Mouse (Mus musculus) midbrain, embryonic 16.5 days (tissue): ENCODE results near the gene Ikzf4. TPM values are rescaled to one million over a fixed set of nuclear protein-coding genes. Genes with fewer than 3 reads are reported as not detected.

Experiments used
- ATAC-seq: fragments of 200-750 bp; cut with Nextera tagmentation; 2 replicates; pipeline ENCODE4 v1.8.0; 2017; ENCODE audit warnings: moderate TSS enrichment
- H3K27ac ChIP-seq: fragments of 300-500 bp; sonication (generic); 2 replicates; pipeline ENCODE4 v1.5.1; 2014; ENCODE audit warnings: mild to moderate bottlenecking, low read length, mixed read lengths
- H3K27me3 ChIP-seq: fragments of 300-500 bp; sonication (generic); 2 replicates; pipeline ENCODE4 v1.6.1; 2014; ENCODE audit warnings: low read depth, low read length, mixed read lengths; ENCODE audit not compliant: control insufficient read depth, insufficient read depth
- H3K36me3 ChIP-seq: fragments of 300-500 bp; sonication (generic); 2 replicates; pipeline ENCODE4 v1.6.1; 2014; ENCODE audit warnings: mild to moderate bottlenecking, low read length, moderate library complexity, mixed read lengths; ENCODE audit not compliant: control insufficient read depth, insufficient read depth
- H3K4me1 ChIP-seq: fragments of 300-500 bp; sonication (generic); 2 replicates; pipeline ENCODE4 v1.6.1; 2014; ENCODE audit warnings: mild to moderate bottlenecking, low read length, mixed read lengths; ENCODE audit not compliant: control insufficient read depth, insufficient read depth
- H3K4me2 ChIP-seq: fragments of 300-500 bp; sonication (generic); 2 replicates; pipeline ENCODE4 v1.6.1; 2014; ENCODE audit warnings: mild to moderate bottlenecking, low read length, mixed read lengths
- H3K4me3 ChIP-seq: fragments of 300-500 bp; sonication (generic); 2 replicates; pipeline ENCODE4 v1.5.1; 2014; ENCODE audit warnings: low read depth, mild to moderate bottlenecking, low read length, moderate library complexity, mixed read lengths
- H3K9ac ChIP-seq: fragments of 300-500 bp; sonication (generic); 2 replicates; pipeline ENCODE4 v1.6.1; 2014; ENCODE audit warnings: low read depth, low read length, mixed read lengths
- H3K9me3 ChIP-seq: fragments of 300-500 bp; sonication (generic); replicated peaks from 2 replicates; pipeline ENCODE4 v1.6.1; 2014; ENCODE audit warnings: mild to moderate bottlenecking, low read length, mixed read lengths; ENCODE audit not compliant: control insufficient read depth, poor library complexity, severe bottlenecking
- WGBS: fragments of 180-500 bp; shearing (Covaris S2); extraction: QIAGEN DNeasy Blood & Tissue Kit; methylation state at CpG from one replicate; pipeline ENCODE4 v1.1.7; 2014; 5-methylcytosine and 5-hydroxymethylcytosine counted together
- polyA plus RNA-seq: library from polyadenylated mRNA; unstranded; fragments of >200 nt; fragmentation: Nextera tagmentation; extraction: Ambion mirVana; gene quantifications from 2 replicates; pipeline ENCODE4 v1.2.1, GENCODE M21; 2015

Ikzf4 gene
- polyA plus RNA-seq, 1 experiment from 2014 or later, result 23.5 TPM

- 93% methylated on average over 1 of the region's 1 CpGs for WGBS
- H3K4me2 ChIP-seq, result no peak overlapping the region
- no peaks in the 10 kb centered on the region for H3K4me1 ChIP-seq
- H3K9me3 ChIP-seq, result no peaks in the 10 kb centered on the region
- no peak overlapping the region for H3K4me3 ChIP-seq
- no peaks in the 10 kb centered on the region for H3K36me3 ChIP-seq
- no peak overlapping the region for H3K9ac ChIP-seq
- no peak for ATAC-seq
- H3K27ac ChIP-seq, result no peak overlapping the region
- no peaks in the 10 kb centered on the region for H3K27me3 ChIP-seq
Observed at GRCm38 (mm10) chr10:128601499-128601898, 44.3 kb downstream of the Ikzf4 start.

GRCm38 (mm10) chr10:128598476-128598875, 47.3 kb downstream of the Ikzf4 start:
- H3K4me3 ChIP-seq, result no peak overlapping the region
- H3K36me3 ChIP-seq, result no peaks in the 10 kb centered on the region
- H3K4me2 ChIP-seq, result no peak overlapping the region
- WGBS, result 93% methylated on average over 2 of the region's 2 CpGs
- H3K27me3 ChIP-seq, result no peaks in the 10 kb centered on the region
- no peak for ATAC-seq
- H3K9ac ChIP-seq, result no peak overlapping the region
- H3K4me1 ChIP-seq, result no peaks in the 10 kb centered on the region
- no peaks in the 10 kb centered on the region for H3K9me3 ChIP-seq
- H3K27ac ChIP-seq, result no peak overlapping the region

GRCm38 (mm10) chr10:128592797-128593196, 53.0 kb downstream of the Ikzf4 start:
- no peak for ATAC-seq
- WGBS, result 69% methylated on average over 5 of the region's 5 CpGs
- Histone ChIP-seq H3K27me3 (peaks cover 27% of the 10 kb centered on the region), H3K27ac (no peak overlapping the region), H3K4me3 (no peak overlapping the region), H3K9ac (no peak overlapping the region), H3K9me3 (no peaks in the 10 kb centered on the region), H3K4me2 (no peak overlapping the region), H3K36me3 (no peaks in the 10 kb centered on the region), H3K4me1 (peaks cover 4% of the 10 kb centered on the region; the same call in 1 of the 2 replicates)

DNA sequence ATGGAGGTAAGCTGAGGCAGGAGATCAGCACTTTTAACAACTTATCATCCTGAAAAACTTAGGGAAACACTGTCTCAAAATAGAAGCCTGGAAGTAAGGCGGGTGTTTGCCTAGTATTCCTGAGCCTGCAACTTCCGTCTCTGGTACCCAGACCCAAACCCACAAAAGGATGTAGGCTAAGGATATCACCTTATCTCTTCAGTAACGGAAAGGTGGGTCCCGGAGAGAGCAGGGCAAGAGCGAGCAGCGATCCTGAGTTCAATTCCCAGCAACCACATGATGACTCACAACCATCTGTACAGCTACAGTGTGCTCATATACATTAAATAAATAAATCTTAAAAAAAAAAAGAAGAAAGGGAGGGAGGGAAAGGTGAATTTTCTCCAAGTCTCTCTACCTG, 54.4 kb downstream of the Ikzf4 start:
- no peak overlapping the region for H3K9ac ChIP-seq
- H3K9me3 ChIP-seq, result no peaks in the 10 kb centered on the region
- H3K27me3 ChIP-seq, result peaks cover 40% of the 10 kb centered on the region
- peaks cover 4% of the 10 kb centered on the region; the same call in 1 of the 2 replicates for H3K4me1 ChIP-seq
- H3K4me3 ChIP-seq, result no peak overlapping the region
- H3K36me3 ChIP-seq, result no peaks in the 10 kb centered on the region
- no peak overlapping the region for H3K27ac ChIP-seq
- ATAC-seq, result no peak
- WGBS, result 91% methylated on average over 6 of the region's 6 CpGs
- no peak overlapping the region for H3K4me2 ChIP-seq

DNA sequence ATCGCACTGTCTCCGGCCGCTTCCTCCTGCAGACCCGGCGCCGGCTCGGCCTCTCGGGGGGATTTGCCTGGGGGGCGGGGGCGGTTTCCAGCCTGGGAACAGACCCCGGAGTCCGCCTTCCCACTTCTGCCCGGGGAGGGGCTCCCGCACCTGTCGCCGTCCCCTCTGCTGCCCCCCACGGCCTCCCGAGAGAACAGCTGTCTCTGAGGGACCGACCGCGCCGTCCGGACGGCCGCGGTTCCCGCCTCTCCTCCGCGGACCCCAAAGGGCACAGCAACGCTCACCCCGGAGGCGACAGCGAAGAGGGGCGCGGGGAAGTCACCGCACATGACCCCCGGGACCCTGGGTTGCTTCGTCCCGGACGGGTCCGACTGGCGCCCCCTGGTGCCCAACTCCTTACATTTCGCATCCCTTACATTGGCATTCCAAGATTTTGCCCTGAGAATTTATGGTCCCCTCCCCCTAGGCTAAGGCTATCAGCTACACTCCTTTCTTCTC, 55.5 kb downstream of the Ikzf4 start:
- ATAC-seq, result peak; percentile 34; the same call in 1 of the 2 replicates
- Histone ChIP-seq H3K9ac (peak overlapping the region; percentile 66), H3K9me3 (no peaks in the 10 kb centered on the region), H3K36me3 (no peaks in the 10 kb centered on the region), H3K27ac (no peak overlapping the region), H3K4me3 (peak overlapping the region; percentile 69), H3K4me2 (peak overlapping the region; percentile 98), H3K4me1 (peaks cover 4% of the 10 kb centered on the region; the same call in 1 of the 2 replicates), H3K27me3 (peaks cover 43% of the 10 kb centered on the region)
- under 1% methylated on average over 43 of the region's 43 CpGs for WGBS

DNA sequence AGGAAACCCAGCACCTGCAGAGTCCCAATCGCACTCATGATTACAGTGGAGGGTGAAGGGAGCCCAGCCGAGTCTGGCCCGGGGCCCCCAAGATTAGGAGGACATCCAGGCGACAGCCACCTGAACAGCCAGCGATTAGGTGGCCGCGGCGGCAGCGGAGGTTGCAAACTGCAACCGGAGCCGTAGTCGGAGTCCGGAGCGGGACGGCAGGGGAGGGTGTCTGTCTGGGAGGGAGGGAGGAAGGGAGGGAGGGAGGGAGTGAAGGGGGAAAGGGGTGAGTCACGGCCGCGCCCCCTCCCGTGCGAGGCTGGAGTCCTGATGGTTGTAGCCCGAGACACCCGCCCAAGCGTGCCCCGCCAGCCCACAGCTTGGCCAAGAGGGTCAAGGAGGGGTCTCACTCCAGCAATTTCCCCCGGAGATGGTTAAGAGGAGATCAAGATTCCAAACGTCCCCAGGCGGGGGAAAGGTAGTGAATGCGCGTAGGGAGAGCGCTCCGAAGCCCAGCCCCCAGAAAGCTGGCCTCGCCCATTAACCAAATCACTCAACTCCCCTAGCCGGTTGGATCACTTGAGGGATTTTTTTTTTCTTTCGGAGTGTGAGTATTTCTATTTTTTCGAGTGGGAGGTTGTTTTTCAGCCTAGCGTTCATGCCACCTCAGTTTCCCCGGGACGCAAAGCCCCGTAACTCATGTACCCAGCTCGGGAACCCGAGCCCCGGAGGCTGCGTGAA, 56.2 kb downstream of the Ikzf4 start, which contains the start of gene Erbb3:
TSS of gene Erbb3 (minus strand) at position 189 of the 729 bp plus-strand sequence.
- H3K9me3 ChIP-seq, result no peaks in the 10 kb centered on the region
- peak; percentile 65 for ATAC-seq
- no peak within 1 kb of the TSS for H3K27ac ChIP-seq
- peak within 1 kb of the TSS; percentile 98 for H3K4me2 ChIP-seq
- peaks cover 4% of the 10 kb centered on the region; the same call in 1 of the 2 replicates for H3K4me1 ChIP-seq
- peak within 1 kb of the TSS; percentile 66 for H3K9ac ChIP-seq
- peaks cover 43% of the 10 kb centered on the region for H3K27me3 ChIP-seq
- peak within 1 kb of the TSS; percentile 69 for H3K4me3 ChIP-seq
- H3K36me3 ChIP-seq, result no peaks in the 10 kb centered on the region
- 0% methylated on average over 42 of the region's 43 CpGs for WGBS

GRCm38 (mm10) chr10:128588775-128589463, 56.9 kb downstream of the Ikzf4 start:
- peak overlapping the region; percentile 69 for H3K4me3 ChIP-seq
- H3K9me3 ChIP-seq, result no peaks in the 10 kb centered on the region
- H3K27me3 ChIP-seq, result peaks cover 43% of the 10 kb centered on the region
- H3K27ac ChIP-seq, result no peak overlapping the region
- H3K36me3 ChIP-seq, result no peaks in the 10 kb centered on the region
- peak overlapping the region; percentile 66 for H3K9ac ChIP-seq
- 1% methylated on average over 23 of the region's 23 CpGs for WGBS
- ATAC-seq, result peak; percentile 34
- H3K4me2 ChIP-seq, result peak overlapping the region; percentile 98
- H3K4me1 ChIP-seq, result peaks cover 4% of the 10 kb centered on the region; the same call in 1 of the 2 replicates

- H3K9me3 ChIP-seq, result no peaks in the 10 kb centered on the region
- ATAC-seq, result no peak
- WGBS, result 21% methylated on average over 1 of the region's 1 CpGs
- no peaks in the 10 kb centered on the region for H3K36me3 ChIP-seq
- H3K4me1 ChIP-seq, result peaks cover 4% of the 10 kb centered on the region; the same call in 1 of the 2 replicates
- H3K4me3 ChIP-seq, result no peak overlapping the region
- peaks cover 45% of the 10 kb centered on the region for H3K27me3 ChIP-seq
- no peak overlapping the region for H3K4me2 ChIP-seq
- H3K9ac ChIP-seq, result no peak overlapping the region
- H3K27ac ChIP-seq, result no peak overlapping the region
Observed at GRCm38 (mm10) chr10:128588136-128588535, 57.7 kb downstream of the Ikzf4 start.

DNA sequence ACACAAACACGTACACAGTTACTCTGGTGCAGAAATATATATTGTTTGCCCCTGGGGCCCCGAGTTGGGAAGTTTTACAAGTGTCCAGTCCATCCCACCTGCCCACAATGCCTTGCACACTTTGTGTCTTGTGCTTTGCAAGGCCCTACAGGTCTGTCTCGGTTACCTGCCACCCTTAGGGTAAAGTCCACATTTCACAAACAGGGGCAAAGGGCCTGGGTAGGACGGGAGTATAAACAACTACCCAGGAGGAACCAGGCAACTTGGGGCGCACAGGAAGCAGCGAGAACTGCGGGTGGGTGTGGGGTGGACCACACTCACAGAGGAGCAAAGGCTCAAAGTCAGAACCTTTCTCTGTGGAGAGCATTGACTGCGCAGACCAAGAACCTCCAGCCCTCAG, 58.1 kb downstream of the Ikzf4 start:
- Histone ChIP-seq H3K4me1 (peaks cover 4% of the 10 kb centered on the region; the same call in 1 of the 2 replicates), H3K36me3 (no peaks in the 10 kb centered on the region), H3K9ac (no peak overlapping the region), H3K27me3 (peaks cover 46% of the 10 kb centered on the region), H3K4me3 (no peak overlapping the region), H3K9me3 (no peaks in the 10 kb centered on the region), H3K4me2 (no peak overlapping the region), H3K27ac (no peak overlapping the region)
- no peak for ATAC-seq
- 57% methylated on average over 8 of the region's 8 CpGs for WGBS
